Mouse (Mus musculus): ENCODE measurements around the gene Necap2. TPM values are rescaled to one million over a fixed set of nuclear protein-coding genes. Genes with fewer than 3 reads are reported as not detected.

Necap2 gene
- polyA plus RNA-seq (2014; fragmentation: Illumina TruSeq; extraction: RNeasy Lipid Tissue Mini Kit (QIAGEN cat#74804); ENCODE audit: low read depth, low replicate concordance) = 15.4 TPM

GRCm38 (mm10) chr4:141077681-141078509 lies at the start of gene Necap2:
Gene Necap2 (minus strand): TSS chr4:141078357.

GRCm38 (mm10) chr4:141088033-141088432 lies 9.9 kb upstream of the Necap2 start, which contains the start of gene Spata21:
Gene Spata21 (plus strand): TSS chr4:141088333.

GRCm38 (mm10) chr4:141060426-141061301 lies 17.5 kb downstream of the Necap2 start, which contains the start of gene Crocc:
Gene Crocc (minus strand): TSS chr4:141060550.

Other genes with a start within 250 kb of the Necap2 start
- gene Padi1, start 232.6 kb downstream of the Necap2 start, polyA plus RNA-seq (2014; fragmentation: Illumina TruSeq; extraction: RNeasy Lipid Tissue Mini Kit (QIAGEN cat#74804); ENCODE audit: low read depth, low replicate concordance) = not detected
- gene Padi2, start 172.0 kb downstream of the Necap2 start, polyA plus RNA-seq (2014; fragmentation: Illumina TruSeq; extraction: RNeasy Lipid Tissue Mini Kit (QIAGEN cat#74804); ENCODE audit: low read depth, low replicate concordance) = 0.91 TPM
- gene Sdhb, start 117.2 kb downstream of the Necap2 start, polyA plus RNA-seq (2014; fragmentation: Illumina TruSeq; extraction: RNeasy Lipid Tissue Mini Kit (QIAGEN cat#74804); ENCODE audit: low read depth, low replicate concordance) = 74.4 TPM
- 1.1 TPM for gene Atp13a2, start 91.5 kb downstream of the Necap2 start, polyA plus RNA-seq (2014; fragmentation: Illumina TruSeq; extraction: RNeasy Lipid Tissue Mini Kit (QIAGEN cat#74804); ENCODE audit: low read depth, low replicate concordance)
- gene Mfap2, start 67.9 kb downstream of the Necap2 start, polyA plus RNA-seq (2014; fragmentation: Illumina TruSeq; extraction: RNeasy Lipid Tissue Mini Kit (QIAGEN cat#74804); ENCODE audit: low read depth, low replicate concordance) = not detected
- gene Crocc, start 17.8 kb downstream of the Necap2 start, polyA plus RNA-seq (2014; fragmentation: Illumina TruSeq; extraction: RNeasy Lipid Tissue Mini Kit (QIAGEN cat#74804); ENCODE audit: low read depth, low replicate concordance) = 0.85 TPM
- not detected for gene Spata21, start 10.0 kb upstream of the Necap2 start, polyA plus RNA-seq (2014; fragmentation: Illumina TruSeq; extraction: RNeasy Lipid Tissue Mini Kit (QIAGEN cat#74804); ENCODE audit: low read depth, low replicate concordance)
- 27.9 TPM for gene Szrd1, start 61.4 kb upstream of the Necap2 start, polyA plus RNA-seq (2014; fragmentation: Illumina TruSeq; extraction: RNeasy Lipid Tissue Mini Kit (QIAGEN cat#74804); ENCODE audit: low read depth, low replicate concordance)
- gene Fbxo42, start 69.6 kb upstream of the Necap2 start, polyA plus RNA-seq (2014; fragmentation: Illumina TruSeq; extraction: RNeasy Lipid Tissue Mini Kit (QIAGEN cat#74804); ENCODE audit: low read depth, low replicate concordance) = 6.2 TPM
- gene Rsg1, start 135.6 kb upstream of the Necap2 start, polyA plus RNA-seq (2014; fragmentation: Illumina TruSeq; extraction: RNeasy Lipid Tissue Mini Kit (QIAGEN cat#74804); ENCODE audit: low read depth, low replicate concordance) = not detected
- 0.98 TPM for gene Arhgef19, start 161.1 kb upstream of the Necap2 start, polyA plus RNA-seq (2014; fragmentation: Illumina TruSeq; extraction: RNeasy Lipid Tissue Mini Kit (QIAGEN cat#74804); ENCODE audit: low read depth, low replicate concordance)
- gene Epha2, start 222.9 kb upstream of the Necap2 start, polyA plus RNA-seq (2014; fragmentation: Illumina TruSeq; extraction: RNeasy Lipid Tissue Mini Kit (QIAGEN cat#74804); ENCODE audit: low read depth, low replicate concordance) = 0.16 TPM

Measured in sigmoid colon, adult 10 weeks (tissue).